Mouse (Mus musculus): Measurements from ENCODE around the gene Pip5k1c. TPM values are rescaled to one million over a fixed set of nuclear protein-coding genes. Genes with fewer than 3 reads are reported as not detected.
A peak's percentile ranks its signal among the peaks of the same experiment; 100 is the strongest.

Gene Pip5k1c
- total RNA-seq, 2 experiments from 2014 or later: 65.2 to 71.1 TPM

- DNase-seq (ENCODE audit: low spot score in 2 of 2): no peak
These were observed 13.3 kb upstream of the Pip5k1c start for GRCm38 (mm10) chr10:81279496-81279895.

GRCm38 (mm10) chr10:81284189-81284588 lies 8.6 kb upstream of the Pip5k1c start:
- no peak for DNase-seq (ENCODE audit: low spot score in 2 of 2)

- no peak for DNase-seq (ENCODE audit: low spot score in 2 of 2)
These were observed 8.0 kb upstream of the Pip5k1c start for GRCm38 (mm10) chr10:81284719-81285118.

- peak; percentile 77 to 78 for DNase-seq (ENCODE audit: low spot score in 2 of 2)
These were observed 6.9 kb upstream of the Pip5k1c start for GRCm38 (mm10) chr10:81285694-81286450.

- DNase-seq (ENCODE audit: low spot score in 2 of 2): no peak
These were observed 6.2 kb upstream of the Pip5k1c start for GRCm38 (mm10) chr10:81286586-81286985.

- DNase-seq (ENCODE audit: low spot score in 2 of 2): peak in 1 of 2 experiments; percentile 54
These were observed 5.1 kb upstream of the Pip5k1c start for GRCm38 (mm10) chr10:81287513-81288157.

GRCm38 (mm10) chr10:81288601-81289000 lies 4.2 kb upstream of the Pip5k1c start:
- no peak for DNase-seq (ENCODE audit: low spot score in 2 of 2)

GRCm38 (mm10) chr10:81289278-81289677 lies 3.5 kb upstream of the Pip5k1c start:
- DNase-seq (ENCODE audit: low spot score in 2 of 2): no peak

GRCm38 (mm10) chr10:81289811-81290210 lies 3.0 kb upstream of the Pip5k1c start:
- no peak for DNase-seq (ENCODE audit: low spot score in 2 of 2)

- no peak for DNase-seq (ENCODE audit: low spot score in 2 of 2)
These were observed 1.9 kb upstream of the Pip5k1c start for GRCm38 (mm10) chr10:81290698-81291460.

GRCm38 (mm10) chr10:81291511-81292104 lies 1.2 kb upstream of the Pip5k1c start, which contains the start of gene Tjp3:
TSS of gene Tjp3 (minus strand) at chr10:81291581.
- no peak for DNase-seq (ENCODE audit: low spot score in 2 of 2)

- DNase-seq (ENCODE audit: low spot score in 2 of 2): no peak
These were observed 719 bp downstream of the Pip5k1c start for GRCm38 (mm10) chr10:81293334-81294030.

GRCm38 (mm10) chr10:81294442-81294841 lies 1.7 kb downstream of the Pip5k1c start:
- DNase-seq (ENCODE audit: low spot score in 2 of 2): no peak

- DNase-seq (ENCODE audit: low spot score in 2 of 2): no peak
These were observed 2.4 kb downstream of the Pip5k1c start for GRCm38 (mm10) chr10:81295185-81295584.

- DNase-seq (ENCODE audit: low spot score in 2 of 2): no peak
These were observed 4.5 kb downstream of the Pip5k1c start for GRCm38 (mm10) chr10:81297246-81297645.

GRCm38 (mm10) chr10:81297845-81298244 lies 5.1 kb downstream of the Pip5k1c start:
- no peak for DNase-seq (ENCODE audit: low spot score in 2 of 2)

GRCm38 (mm10) chr10:81298369-81299100 lies 5.8 kb downstream of the Pip5k1c start:
- no peak for DNase-seq (ENCODE audit: low spot score in 2 of 2)

- no peak for DNase-seq (ENCODE audit: low spot score in 2 of 2)
These were observed 7.0 kb downstream of the Pip5k1c start for GRCm38 (mm10) chr10:81299585-81300351.

GRCm38 (mm10) chr10:81300352-81300907 lies 7.7 kb downstream of the Pip5k1c start:
- no peak for DNase-seq (ENCODE audit: low spot score in 2 of 2)

Measured in adrenal gland, postnatal 4 days (tissue).